Mouse (Mus musculus) thymus, adult 2 months (tissue): ENCODE data around the gene Gm15557.

Experiments used
- CTCF ChIP-seq: fragments of 200-500 bp; IDR thresholded peaks from 2 replicates; pipeline ENCODE4 v1.5.1; 2012; ENCODE audit warnings: mild to moderate bottlenecking, control low read depth, low read length, moderate library complexity, borderline replicate concordance; ENCODE audit not compliant: control insufficient read depth, poor library complexity, insufficient read depth; ENCODE audit errors: extremely low read depth
- POLR2A ChIP-seq: fragments of 200-500 bp; IDR thresholded peaks from 2 replicates; pipeline ENCODE4 v1.6.1; 2012; ENCODE audit warnings: mild to moderate bottlenecking, low read length, control low read depth, moderate library complexity; ENCODE audit not compliant: control insufficient read depth, poor library complexity, insufficient read depth; ENCODE audit errors: extremely low read depth

GRCm38 (mm10) chr2:155902989-155903631 is 37.4 kb upstream of the Gm15557 start:
- TF ChIP-seq CTCF (no peak), POLR2A (no peak)
